Mouse (Mus musculus): ENCODE measurements around the gene Vmn1r65.
"Not testable (repeated sequence)": the region's sequence is repeated elsewhere in the genome, so short reads cannot be mapped to it uniquely, and the experiment has no call there.

Vmn1r65 gene

GRCm38 (mm10) chr7:6010910-6011309 lies at the start of gene Vmn1r65:
Gene Vmn1r65, minus strand, starts transcription at chr7:6011010.
- DNase-seq (ENCODE audit: low read depth, low spot score), result no peak

- DNase-seq (ENCODE audit: low read depth, low spot score), result peak; percentile 14
Observed at GRCm38 (mm10) chr7:6044861-6045260, 34.1 kb upstream of the Vmn1r65 start, which contains the start of gene Nlrp4c. Gene Nlrp4c, plus strand, starts transcription at chr7:6045161.

- DNase-seq (ENCODE audit: low read depth, low spot score), result not testable (repeated sequence)
Observed at GRCm38 (mm10) chr7:5982426-5982825, 28.4 kb downstream of the Vmn1r65 start.

GRCm38 (mm10) chr7:5972546-5972945 lies 38.3 kb downstream of the Vmn1r65 start:
- DNase-seq (ENCODE audit: low read depth, low spot score), result not testable (repeated sequence)
